Mouse (Mus musculus): ENCODE data around the gene Abl1. TPM values are rescaled to one million over a fixed set of nuclear protein-coding genes. Genes with fewer than 3 reads are reported as not detected.
A peak's percentile ranks its signal among the peaks of the same experiment; 100 is the strongest.

The Abl1 gene
- polyA plus RNA-seq, 1 experiment from 2014 or later, result 58.8 TPM

- DNase-seq (ENCODE audit: low read depth, low spot score) (no peak), ATAC-seq (no peak)
- no peak for TF ChIP-seq CTCF (IDR thresholded peaks at IDR 0.05)
- in situ Hi-C loops (cut with MboI; ENCODE audit: low pct_unique_long_range_greater_than_20kb), result no loop called here
- H3K27me3 ChIP-seq, result no peaks in the 10 kb centered on the region
- ChIA-PET CTCF (interaction anchor here (1.1 to 1.5 kb wide), 3 partner anchors 9 to 60 kb away, joined by 3 to 4 read pairs (median 3); no protein-coding TSS in a partner anchor), POLR2A (no interaction called here)
Observed at GRCm38 (mm10) chr2:31802811-31803210, 114.6 kb downstream of the Abl1 start.

- H3K27me3 ChIP-seq, result no peaks in the 10 kb centered on the region
- ChIA-PET POLR2A (no interaction called here), CTCF (no interaction called here)
- DNase-seq (ENCODE audit: low read depth, low spot score) (no peak), ATAC-seq (no peak)
- no peak for TF ChIP-seq CTCF (IDR thresholded peaks at IDR 0.05)
- in situ Hi-C loops (cut with MboI; ENCODE audit: low pct_unique_long_range_greater_than_20kb), result no loop called here
Observed at GRCm38 (mm10) chr2:31803480-31803879, 115.3 kb downstream of the Abl1 start.

GRCm38 (mm10) chr2:31806639-31807382, 118.6 kb downstream of the Abl1 start:
- POLR2A ChIA-PET, result no interaction called here
- no peaks in the 10 kb centered on the region for H3K27me3 ChIP-seq

GRCm38 (mm10) chr2:31808410-31809357, 120.5 kb downstream of the Abl1 start:
- in situ Hi-C loops (cut with MboI; ENCODE audit: low pct_unique_long_range_greater_than_20kb), result no loop called here
- CTCF ChIA-PET, result interaction anchor here (1.1 kb wide), 3 partner anchors 49 to 318 kb away, joined by 3 to 4 read pairs (median 3); no protein-coding TSS in a partner anchor

More at GRCm38 (mm10) chr2:31806639-31807382, 118.6 kb downstream of the Abl1 start:
- DNase-seq (ENCODE audit: low read depth, low spot score), result no peak
- TF ChIP-seq CTCF (IDR thresholded peaks at IDR 0.05), result no peak
- CTCF ChIA-PET, result no interaction called here
- no peak for ATAC-seq
- in situ Hi-C loops (cut with MboI; ENCODE audit: low pct_unique_long_range_greater_than_20kb), result no loop called here

GRCm38 (mm10) chr2:31809358-31809740, 121.2 kb downstream of the Abl1 start:
- in situ Hi-C loops (cut with MboI; ENCODE audit: low pct_unique_long_range_greater_than_20kb), result no loop called here
- ChIA-PET CTCF (interaction anchor here (0.6 to 1.1 kb wide), 4 partner anchors 48 to 319 kb away, joined by 3 to 4 read pairs (median 3); no protein-coding TSS in a partner anchor), POLR2A (interaction anchor here (0.5 to 1.1 kb wide), 2 partner anchors 21 to 32 kb away, joined by 3 read pairs; no protein-coding TSS in a partner anchor)
- DNase-seq (ENCODE audit: low read depth, low spot score) (no peak), ATAC-seq (no peak)
- TF ChIP-seq CTCF (IDR thresholded peaks at IDR 0.05), result no peak
- peaks cover 1% of the 10 kb centered on the region for H3K27me3 ChIP-seq

More at GRCm38 (mm10) chr2:31808410-31809357, 120.5 kb downstream of the Abl1 start:
- TF ChIP-seq CTCF (IDR thresholded peaks at IDR 0.05), result no peak
- POLR2A ChIA-PET, result interaction anchor here (0.5 to 1.1 kb wide), 2 partner anchors 21 to 33 kb away, joined by 3 read pairs; no protein-coding TSS in a partner anchor
- DNase-seq (ENCODE audit: low read depth, low spot score) (no peak), ATAC-seq (peak; percentile 14)
- H3K27me3 ChIP-seq, result no peaks in the 10 kb centered on the region

- no peak for TF ChIP-seq CTCF (IDR thresholded peaks at IDR 0.05)
- CTCF ChIA-PET, result no interaction called here
- peaks cover 7% of the 10 kb centered on the region for H3K27me3 ChIP-seq
- DNase-seq (ENCODE audit: low read depth, low spot score) (no peak), ATAC-seq (no peak)
- POLR2A ChIA-PET, result interaction anchor here (0.6 kb wide), 1 partner anchor 50 kb away, joined by 3 read pairs; no protein-coding TSS in a partner anchor
- in situ Hi-C loops (cut with MboI; ENCODE audit: low pct_unique_long_range_greater_than_20kb), result no loop called here
Observed at GRCm38 (mm10) chr2:31810444-31810843, 122.3 kb downstream of the Abl1 start, which contains the start of gene Qrfp. TSS of gene Qrfp (minus strand) at chr2:31810580.

DNA sequence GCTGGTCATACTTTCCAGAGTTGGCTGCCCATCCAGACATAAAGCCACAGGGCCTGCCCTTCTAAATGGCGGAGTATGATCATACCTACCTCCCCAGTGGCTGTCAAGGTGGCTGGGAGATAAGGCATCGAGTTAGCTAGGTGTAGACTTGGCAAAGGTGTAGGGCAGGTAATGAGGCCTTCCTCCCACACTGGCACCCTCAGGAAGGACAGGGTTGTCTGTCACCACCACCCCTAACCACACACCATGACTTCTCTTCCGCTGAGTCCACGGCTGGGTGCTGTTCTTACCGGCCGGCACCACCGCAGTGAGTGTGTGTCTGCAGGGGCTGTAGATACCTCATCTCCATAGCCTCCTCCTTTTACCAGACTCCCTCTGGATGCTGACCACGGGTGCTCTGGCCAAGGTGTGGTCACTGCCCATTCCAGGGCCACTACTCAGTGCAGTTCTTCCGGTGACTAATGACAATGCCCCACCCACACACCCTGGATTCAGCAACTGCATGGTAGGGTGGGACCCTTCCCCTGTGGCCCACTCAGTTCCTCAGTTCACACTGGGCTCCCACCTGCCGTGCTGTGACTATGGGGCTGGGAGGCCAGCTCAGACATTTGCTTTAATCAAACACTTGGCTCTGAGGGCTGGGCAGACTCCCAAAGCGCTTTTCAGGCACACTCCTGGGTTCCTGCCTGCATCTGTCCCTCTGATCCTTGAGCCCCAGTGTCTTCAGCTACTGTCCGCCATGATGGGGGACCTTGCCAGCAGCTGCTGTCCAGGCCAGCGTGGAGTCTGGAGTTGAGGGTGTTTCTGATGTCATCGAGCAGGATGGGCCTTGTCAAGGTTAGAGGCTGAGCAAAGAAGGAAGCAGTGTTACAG, 123.1 kb downstream of the Abl1 start:
- POLR2A ChIA-PET, result no interaction called here

GRCm38 (mm10) chr2:31813641-31814040, 125.5 kb downstream of the Abl1 start:
- no peak for TF ChIP-seq CTCF (IDR thresholded peaks at IDR 0.05)
- DNase-seq (ENCODE audit: low read depth, low spot score), result no peak
- no peak for ATAC-seq
- ChIA-PET CTCF (no interaction called here), POLR2A (no interaction called here)
- in situ Hi-C loops (cut with MboI; ENCODE audit: low pct_unique_long_range_greater_than_20kb), result no loop called here
- peaks cover 23% of the 10 kb centered on the region for H3K27me3 ChIP-seq

More for the DNA sequence above, 123.1 kb downstream of the Abl1 start:
- CTCF ChIA-PET, result no interaction called here
- peaks cover 8% of the 10 kb centered on the region for H3K27me3 ChIP-seq
- in situ Hi-C loops (cut with MboI; ENCODE audit: low pct_unique_long_range_greater_than_20kb), result no loop called here
- DNase-seq (ENCODE audit: low read depth, low spot score), result no peak
- TF ChIP-seq CTCF (IDR thresholded peaks at IDR 0.05), result no peak
- ATAC-seq, result no peak

- DNase-seq (ENCODE audit: low read depth, low spot score) (no peak), ATAC-seq (no peak)
- in situ Hi-C loops (cut with MboI; ENCODE audit: low pct_unique_long_range_greater_than_20kb), result loop anchor here (5.0 kb wide), 2 partner anchors 73 to 98 kb away; partner anchors contain the start of gene Lamc3
- CTCF ChIA-PET, result interaction anchor here (1.3 kb wide), 1 partner anchor 9 kb away, joined by 3 read pairs; no protein-coding TSS in a partner anchor
- TF ChIP-seq CTCF (IDR thresholded peaks at IDR 0.05), result no peak
- H3K27me3 ChIP-seq, result peaks cover 27% of the 10 kb centered on the region
- POLR2A ChIA-PET, result interaction anchor here (1.4 kb wide), 1 partner anchor 25 kb away, joined by 3 read pairs; no protein-coding TSS in a partner anchor
Observed at GRCm38 (mm10) chr2:31814699-31815098, 126.5 kb downstream of the Abl1 start.
